Mouse (Mus musculus) bone marrow, adult 2 months (tissue): ENCODE data around the gene Ddx4.

ENCODE experiments used
- CTCF ChIP-seq: fragments of 200-500 bp; IDR thresholded peaks from 2 replicates; pipeline ENCODE4 v1.5.1; 2011; ENCODE audit warnings: low read length, control low read depth; ENCODE audit not compliant: control insufficient read depth, insufficient read depth
- POLR2A ChIP-seq: fragments of 200-500 bp; IDR thresholded peaks from 2 replicates; pipeline ENCODE4 v1.6.1; 2011; ENCODE audit warnings: low read depth, mild to moderate bottlenecking, control low read depth, low read length, borderline replicate concordance; ENCODE audit not compliant: control insufficient read depth

GRCm38 (mm10) chr13:112621592-112621991 lies 30.7 kb downstream of the Ddx4 start:
- TF ChIP-seq CTCF (no peak), POLR2A (no peak)
